Mouse (Mus musculus) CH12.LX (cell line): ENCODE measurements around the gene Rgl1. TPM values are rescaled to one million over a fixed set of nuclear protein-coding genes. Genes with fewer than 3 reads are reported as not detected.

Experiments used
- DNase-seq: peaks from one replicate; pipeline ENCODE4 v3.0.0-alpha.2; 2013; ENCODE audit errors: extremely low read depth
- H3K27ac ChIP-seq: 2 replicates; pipeline ENCODE4 v1.5.1; 2012; ENCODE audit warnings: low read depth, mild to moderate bottlenecking, control low read depth, moderate library complexity; ENCODE audit not compliant: insufficient read depth
- H3K27me3 ChIP-seq: replicated peaks from 2 replicates; pipeline ENCODE3; 2012; ENCODE audit warnings: inconsistent platforms
- H3K36me3 ChIP-seq, 2 experiments: replicated peaks in 1 of 2; 2 replicates each; pipeline versions ENCODE3 to v1.6.1; 2012; ENCODE audit warnings: inconsistent platforms in 1 of 2, low read length in 1 of 2, mild to moderate bottlenecking in 1 of 2, mixed read lengths in 1 of 2, moderate library complexity in 1 of 2; ENCODE audit not compliant: control insufficient read depth in 1 of 2, insufficient read depth in 1 of 2
- H3K4me1 ChIP-seq, 2 experiments: 2 replicates each; pipeline ENCODE4 v1.6.1; 2012; ENCODE audit warnings: inconsistent platforms in 1 of 2, moderate library complexity in 1 of 2; ENCODE audit not compliant: insufficient read depth in 2 of 2, control insufficient read depth in 1 of 2
- H3K4me2 ChIP-seq: 2 replicates; pipeline ENCODE4 v1.6.1; 2012; ENCODE audit warnings: low read depth, mild to moderate bottlenecking, control low read depth; ENCODE audit not compliant: poor library complexity, insufficient read depth, severe bottlenecking
- H3K4me3 ChIP-seq, 3 experiments: fragments of 150-350 bp in 1 of 3; sonication (generic) in 1 of 3; replicated peaks in 1 of 3; 2 replicates each; pipeline versions ENCODE3 to v1.5.1; 2011 to 2012; ENCODE audit warnings: low read depth in 2 of 3, low read length in 2 of 3, mild to moderate bottlenecking in 2 of 3, moderate library complexity in 2 of 3, control low read depth in 1 of 3, improper control_type of control experiment in 1 of 3, inconsistent platforms in 1 of 3, mixed read lengths in 1 of 3; ENCODE audit not compliant: poor library complexity in 1 of 3
- H3K79me2 ChIP-seq: replicated peaks from 2 replicates; pipeline ENCODE4 v1.6.1; 2012; ENCODE audit warnings: mild to moderate bottlenecking, moderate library complexity; ENCODE audit not compliant: control insufficient read depth, poor library complexity, insufficient read depth, severe bottlenecking; ENCODE audit errors: extremely low read depth
- H3K9ac ChIP-seq: 2 replicates; pipeline ENCODE4 v1.6.1; 2012; ENCODE audit warnings: low read depth, mild to moderate bottlenecking, control low read depth, moderate library complexity; ENCODE audit not compliant: insufficient read depth
- H3K9me3 ChIP-seq: replicated peaks from 2 replicates; pipeline ENCODE3; 2012; ENCODE audit warnings: low read length, inconsistent platforms, mixed read lengths
- BHLHE40 ChIP-seq: IDR thresholded peaks from 2 replicates; pipeline ENCODE4 v1.6.1; 2011; ENCODE audit warnings: mild to moderate bottlenecking, low read depth, low read length, improper control_type of control experiment
- CHD2 ChIP-seq: IDR thresholded peaks from 2 replicates; pipeline ENCODE4 v1.6.1; 2011; ENCODE audit warnings: low read length, improper control_type of control experiment
- CTCF ChIP-seq, 2 experiments: IDR thresholded peaks in 1 of 2; conservative IDR thresholded peaks in 1 of 2; 2 replicates each; pipeline ENCODE4 v1.5.1; 2011 to 2012; ENCODE audit warnings: low read depth in 2 of 2, low read length in 2 of 2, improper control_type of control experiment in 1 of 2, inconsistent platforms in 1 of 2, mild to moderate bottlenecking in 1 of 2, moderate library complexity in 1 of 2
- E2F4 ChIP-seq: IDR thresholded peaks from 2 replicates; pipeline ENCODE4 v1.6.1; 2011; ENCODE audit warnings: low read depth, low read length, improper control_type of control experiment; ENCODE audit not compliant: insufficient replicate concordance
- ELF1 ChIP-seq: IDR thresholded peaks from 2 replicates; pipeline ENCODE4 v1.6.1; 2014; ENCODE audit warnings: low read depth, mild to moderate bottlenecking, inconsistent platforms, low read length, improper control_type of control experiment
- HCFC1 ChIP-seq: IDR thresholded peaks from 2 replicates; pipeline ENCODE4 v1.6.1; 2012; ENCODE audit warnings: low read depth, mild to moderate bottlenecking, inconsistent platforms, low read length, improper control_type of control experiment
- IRF4 ChIP-seq: IDR thresholded peaks from 2 replicates; pipeline ENCODE4 v1.6.1; 2014; ENCODE audit warnings: low read depth, mild to moderate bottlenecking, inconsistent platforms, low read length, improper control_type of control experiment
- JUN ChIP-seq: IDR thresholded peaks from 2 replicates; pipeline ENCODE4 v1.6.1; 2011; ENCODE audit warnings: low read depth, mild to moderate bottlenecking, low read length, improper control_type of control experiment, moderate library complexity; ENCODE audit not compliant: insufficient read depth
- JUND ChIP-seq: conservative IDR thresholded peaks from 2 replicates; pipeline ENCODE4 v1.6.1; 2011; ENCODE audit warnings: low read depth, low read length, improper control_type of control experiment
- KAT2A ChIP-seq: IDR thresholded peaks from 2 replicates; pipeline ENCODE4 v1.6.1; 2012; ENCODE audit warnings: low read length, improper control_type of control experiment, inconsistent platforms; ENCODE audit not compliant: insufficient replicate concordance
- MAFK ChIP-seq: IDR thresholded peaks from 2 replicates; pipeline ENCODE4 v1.6.1; 2011; ENCODE audit warnings: low read length, improper control_type of control experiment; ENCODE audit not compliant: insufficient replicate concordance
- MAX ChIP-seq: IDR thresholded peaks from 2 replicates; pipeline ENCODE4 v1.6.1; 2011; ENCODE audit warnings: low read length, improper control_type of control experiment
- MEF2A ChIP-seq: IDR thresholded peaks from 2 replicates; pipeline ENCODE4 v1.6.1; 2014; ENCODE audit warnings: low read depth, mild to moderate bottlenecking, inconsistent platforms, low read length, improper control_type of control experiment, borderline replicate concordance
- MXI1 ChIP-seq: IDR thresholded peaks from 2 replicates; pipeline ENCODE4 v1.6.1; 2011; ENCODE audit warnings: mild to moderate bottlenecking, low read depth, low read length, improper control_type of control experiment
- MYC ChIP-seq: IDR thresholded peaks from 2 replicates; pipeline ENCODE4 v1.6.1; 2011; ENCODE audit warnings: low read depth, mild to moderate bottlenecking, improper control_type of control experiment, low read length
- NELFE ChIP-seq: IDR thresholded peaks from 2 replicates; pipeline ENCODE4 v1.6.1; 2011; ENCODE audit warnings: low read depth, low read length, improper control_type of control experiment
- NRF1 ChIP-seq: IDR thresholded peaks from 2 replicates; pipeline ENCODE4 v1.6.1; 2014; ENCODE audit warnings: low read depth, mild to moderate bottlenecking, inconsistent platforms, low read length, improper control_type of control experiment, moderate library complexity
- PAX5 ChIP-seq: IDR thresholded peaks from 2 replicates; pipeline ENCODE4 v1.6.1; 2012; ENCODE audit warnings: low read length, inconsistent platforms, mixed read lengths
- POLR2A ChIP-seq: IDR thresholded peaks from 2 replicates; pipeline ENCODE4 v1.6.1; 2011; ENCODE audit warnings: low read depth, mild to moderate bottlenecking, improper control_type of control experiment, low read length
- POLR2AphosphoS2 ChIP-seq: IDR thresholded peaks from 2 replicates; pipeline ENCODE4 v1.6.1; 2011; ENCODE audit warnings: low read depth, low read length, improper control_type of control experiment
- RAD21 ChIP-seq: IDR thresholded peaks from 2 replicates; pipeline ENCODE4 v1.6.1; 2011; ENCODE audit warnings: low read depth, mild to moderate bottlenecking, low read length, improper control_type of control experiment, moderate library complexity
- RCOR1 ChIP-seq: conservative IDR thresholded peaks from 2 replicates; pipeline ENCODE4 v1.6.1; 2012; ENCODE audit warnings: low read depth, mild to moderate bottlenecking, inconsistent platforms, low read length, improper control_type of control experiment
- SIN3A ChIP-seq: IDR thresholded peaks from 2 replicates; pipeline ENCODE4 v1.6.1; 2012; ENCODE audit warnings: low read length, improper control_type of control experiment, inconsistent platforms
- SMC3 ChIP-seq: IDR thresholded peaks from 2 replicates; pipeline ENCODE4 v1.6.1; 2011; ENCODE audit warnings: low read depth, low read length, improper control_type of control experiment
- TBP ChIP-seq: conservative IDR thresholded peaks from 2 replicates; pipeline ENCODE4 v1.6.1; 2011; ENCODE audit warnings: low read depth, low read length, improper control_type of control experiment
- UBTF ChIP-seq: IDR thresholded peaks from 2 replicates; pipeline ENCODE4 v1.6.1; 2012; ENCODE audit warnings: low read depth, mild to moderate bottlenecking, inconsistent platforms, low read length, improper control_type of control experiment, moderate library complexity
- USF1 ChIP-seq: IDR thresholded peaks from 2 replicates; pipeline ENCODE4 v1.6.1; 2014; ENCODE audit warnings: low read depth, mild to moderate bottlenecking, inconsistent platforms, low read length, improper control_type of control experiment
- USF2 ChIP-seq: conservative IDR thresholded peaks from 2 replicates; pipeline ENCODE4 v1.6.1; 2011; ENCODE audit warnings: low read depth, low read length, improper control_type of control experiment
- ZC3H11A ChIP-seq: IDR thresholded peaks from 2 replicates; pipeline ENCODE4 v1.6.1; 2012; ENCODE audit warnings: low read depth, mild to moderate bottlenecking, inconsistent platforms, low read length, improper control_type of control experiment
- ZKSCAN1 ChIP-seq: IDR thresholded peaks from 2 replicates; pipeline ENCODE4 v1.6.1; 2012; ENCODE audit warnings: low read depth, inconsistent platforms, low read length, improper control_type of control experiment, borderline replicate concordance
- ZMIZ1 ChIP-seq: IDR thresholded peaks from 2 replicates; pipeline ENCODE4 v1.6.1; 2012; ENCODE audit warnings: low read depth, mild to moderate bottlenecking, inconsistent platforms, low read length, improper control_type of control experiment
- ZNF384 ChIP-seq: IDR thresholded peaks from 2 replicates; pipeline ENCODE4 v1.6.1; 2012; ENCODE audit warnings: low read depth, low read length, improper control_type of control experiment, inconsistent platforms
- dilution Hi-C: fragments of 300-500 bp; cut with MboI; formaldehyde crosslinking; loops from 2 replicates; pipeline ENCODE4 v1.14.3; 2020; ENCODE audit warnings: low sequenced_read_pairs; ENCODE audit not compliant: extremely low pct_unique_long_range_greater_than_20kb, extremely low pct_ligation_motif_present
- in situ Hi-C: fragments of 300-500 bp; cut with MboI; formaldehyde crosslinking; loops from 3 replicates; pipeline ENCODE4 v1.14.3; 2019; ENCODE audit warnings: low sequenced_read_pairs, low pct_ligation_motif_present, low pct_unique_long_range_greater_than_20kb, mixed read lengths
- polyA plus RNA-seq: library from polyadenylated mRNA; unstranded; fragments of >175 nt; gene quantifications from 2 replicates; pipeline ENCODE4 v1.2.1, GENCODE M21; 2012; ENCODE audit warnings: low read depth; ENCODE audit not compliant: insufficient read length
- total RNA-seq, 2 experiments: library from RNA; depleted of rRNA; stranded (reverse); fragments of 300-350 nt in 1 of 2; fragments of >200 nt in 1 of 2; gene quantifications; 2 replicates each; pipeline ENCODE4 v1.2.3; 2012 to 2014

The Rgl1 gene
- total and polyA plus RNA-seq, 3 experiments = 0.25 to 1.7 (median 0.74) TPM

DNA sequence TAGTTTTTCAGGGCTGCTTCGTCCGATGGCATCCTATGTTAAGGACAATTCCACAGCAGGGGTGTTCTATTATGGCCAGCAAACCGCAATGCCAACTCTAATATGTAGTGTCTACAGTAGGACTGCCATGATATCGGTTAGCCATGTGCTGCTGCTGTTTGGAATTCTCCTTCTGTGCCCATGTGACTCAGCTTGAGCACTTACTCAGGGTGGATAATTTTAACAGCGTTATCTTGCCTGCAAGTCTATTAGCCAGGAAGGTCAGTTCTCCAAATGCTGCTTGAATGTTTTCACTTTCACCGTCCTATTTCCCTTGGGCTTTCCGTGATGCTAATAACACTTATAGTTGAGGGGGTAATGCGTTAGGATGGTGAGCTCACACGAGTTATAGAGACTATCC is 240.0 kb downstream of the Rgl1 start:
- dilution Hi-C loops = no loop called here
- H3K9me3 ChIP-seq = no peaks in the 10 kb centered on the region
- H3K4me1 ChIP-seq = peaks cover 3 to 53% of the 10 kb centered on the region in 2 experiments
- H3K79me2 ChIP-seq = no peaks in the 10 kb centered on the region
- no peak overlapping the region for H3K27ac ChIP-seq
- peaks cover 0 to 5% of the 10 kb centered on the region in 2 experiments for H3K36me3 ChIP-seq
- no peak for DNase-seq
- no peak overlapping the region for H3K4me3 ChIP-seq
- no peaks in the 10 kb centered on the region for H3K27me3 ChIP-seq
- in situ Hi-C loops = loop anchor here (10.0 to 25.0 kb wide), 4 partner anchors 219 to 861 kb away; partner anchors contain the start of gene Smg7
- no peak for TF ChIP-seq MXI1
- no peak for TF ChIP-seq RAD21
- no peak for TF ChIP-seq JUN
- H3K9ac ChIP-seq = no peak overlapping the region
- H3K4me2 ChIP-seq = no peak overlapping the region

DNA sequence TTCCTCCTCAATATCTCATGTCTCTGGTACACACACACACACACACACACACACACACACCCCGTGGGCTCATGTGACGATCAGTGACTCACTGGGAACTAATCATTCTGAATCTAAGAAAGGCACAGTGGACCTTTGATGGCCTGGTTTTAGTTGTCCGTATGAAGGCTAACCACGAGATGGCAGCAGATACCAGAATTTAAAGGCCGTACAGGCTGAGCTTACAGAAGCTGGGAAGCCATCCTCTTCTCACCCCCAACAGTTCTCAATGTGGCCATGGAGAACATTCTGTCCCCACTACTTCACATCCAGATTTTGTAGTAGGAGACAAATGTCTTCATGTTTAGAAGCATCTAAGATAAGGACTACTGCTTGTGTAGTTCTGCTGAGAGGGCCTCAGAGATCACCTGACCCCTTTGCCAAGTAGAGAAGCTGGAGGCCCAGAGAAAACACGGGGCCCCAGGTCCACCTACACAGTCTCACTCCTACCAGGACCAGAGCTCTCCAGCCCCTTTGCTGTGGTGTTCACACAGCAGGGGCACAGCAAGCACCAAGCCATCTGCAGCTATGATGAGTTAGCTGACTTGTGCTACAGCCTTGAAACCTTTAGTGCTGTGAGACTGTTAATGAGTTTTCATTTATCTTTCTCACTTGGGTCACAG is 241.0 kb downstream of the Rgl1 start:
- dilution Hi-C loops = no loop called here
- in situ Hi-C loops = loop anchor here (10.0 to 25.0 kb wide), 4 partner anchors 220 to 862 kb away; partner anchors contain the start of gene Smg7
- no peak overlapping the region for H3K4me3 ChIP-seq
- no peak overlapping the region for H3K9ac ChIP-seq
- H3K9me3 ChIP-seq = no peaks in the 10 kb centered on the region
- peaks cover 0 to 7% of the 10 kb centered on the region in 2 experiments for H3K36me3 ChIP-seq
- no peak overlapping the region for H3K4me2 ChIP-seq
- peaks cover 3 to 43% of the 10 kb centered on the region in 2 experiments for H3K4me1 ChIP-seq
- no peak overlapping the region for H3K27ac ChIP-seq
- H3K79me2 ChIP-seq = no peaks in the 10 kb centered on the region
- no peaks in the 10 kb centered on the region for H3K27me3 ChIP-seq
- peak; percentile 82 for DNase-seq
- TF ChIP-seq RCOR1 (no peak), SIN3A (0 out of 2 replicates have a peak, but pooled peaks have one; percentile 39), SMC3 (peak; percentile 89), PAX5 (no peak), ZKSCAN1 (no peak), CTCF (conservative IDR thresholded peaks at IDR 0.05 in 1 of 2, IDR thresholded peaks at IDR 0.05 in 1 of 2; ENCODE audit: low read depth in 2 of 2, low read length in 2 of 2) (peak; percentile 50 to 93; a peak in 3 of 4 replicates), ZMIZ1 (no peak), HCFC1 (no peak), USF2 (no peak), MXI1 (no peak), CHD2 (no peak), POLR2AphosphoS2 (no peak), KAT2A (no peak), BHLHE40 (peak; percentile 27), MAX (no peak), MYC (no peak; the same call in 1 of the 2 replicates), JUND (no peak), UBTF (no peak), MAFK (no peak), NELFE (no peak), ELF1 (no peak), RAD21 (peak; percentile 96), JUN (0 out of 2 replicates have a peak, but pooled peaks have one; percentile 21), NRF1 (no peak), IRF4 (0 out of 2 replicates have a peak, but pooled peaks have one; percentile 11), POLR2A (no peak), ZC3H11A (peak; percentile 38), TBP (no peak), E2F4 (no peak), USF1 (no peak), ZNF384 (no peak), MEF2A (no peak)
